Mouse (Mus musculus): Measurements from ENCODE around the gene Rtn2. TPM values are rescaled to one million over a fixed set of nuclear protein-coding genes. Genes with fewer than 3 reads are reported as not detected.

Gene Rtn2
- total RNA-seq, 4 experiments from 2014 or later: 108 to 133 (median 114) TPM

DNA sequence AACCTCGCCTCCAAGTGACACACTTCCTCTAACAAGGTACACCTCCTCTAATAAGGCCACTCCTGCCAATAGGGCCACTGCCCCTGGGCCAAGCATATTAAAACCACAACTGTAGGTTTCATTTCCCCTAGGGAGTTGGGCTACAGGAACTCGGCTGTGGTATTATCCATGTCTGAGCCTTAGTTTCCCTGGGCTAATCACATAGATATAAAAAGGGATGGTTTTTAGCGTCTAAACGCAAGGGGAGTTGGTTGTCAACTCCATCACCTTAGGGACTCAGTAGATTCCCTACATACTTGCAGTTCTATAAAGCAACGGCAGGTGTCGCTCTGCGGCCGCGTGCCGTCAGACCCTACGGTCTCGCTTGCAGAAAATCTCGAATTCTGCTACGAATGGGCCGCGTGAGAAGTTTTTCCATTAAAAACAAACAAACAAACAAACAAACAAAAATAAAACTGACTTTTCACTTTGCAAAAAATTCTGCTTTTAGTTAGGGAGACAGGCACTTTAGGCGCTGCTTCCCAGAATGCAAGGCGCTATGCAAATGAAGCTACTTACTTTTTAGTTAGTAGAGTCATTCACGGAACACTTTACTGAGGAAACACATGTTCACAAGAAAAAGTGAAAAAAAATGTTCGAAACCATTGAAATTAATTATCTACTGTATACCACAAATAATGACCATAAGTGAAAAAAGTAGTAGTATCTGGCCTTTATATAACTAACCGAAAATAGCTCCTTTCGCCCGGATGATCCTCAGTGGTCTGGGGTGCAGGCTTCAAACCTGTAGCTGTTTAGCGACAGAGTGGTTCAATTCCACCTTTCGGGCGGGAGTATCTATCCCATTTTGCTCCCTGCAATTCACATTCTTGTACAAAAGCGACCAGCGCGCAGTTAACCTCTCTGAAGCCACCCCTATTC lies 18.3 kb downstream of the Rtn2 start:
- DNase-seq (ENCODE audit: low spot score in 2 of 2): peak; percentile 66 to 77

- DNase-seq (ENCODE audit: low spot score in 2 of 2): no peak
Observed at GRCm38 (mm10) chr7:19301461-19302263, 19.2 kb downstream of the Rtn2 start.

- no peak for DNase-seq (ENCODE audit: low spot score in 2 of 2)
Observed at GRCm38 (mm10) chr7:19302264-19303045, 20.0 kb downstream of the Rtn2 start.

DNA sequence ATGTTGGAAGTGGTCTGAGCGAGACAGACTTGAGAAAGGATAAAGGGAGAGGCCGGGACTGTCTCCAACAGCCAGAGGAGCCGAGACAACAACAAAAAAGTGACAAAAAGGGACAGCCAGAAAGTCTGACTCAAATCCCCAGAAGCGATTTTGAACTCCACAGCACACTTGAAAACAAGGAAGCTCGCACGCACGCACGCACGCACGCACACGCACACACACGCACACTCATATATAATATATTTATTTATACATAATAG lies 20.6 kb downstream of the Rtn2 start:
- DNase-seq (ENCODE audit: low spot score in 2 of 2): no peak

GRCm38 (mm10) chr7:19303770-19304169 lies 21.3 kb downstream of the Rtn2 start:
- peak in 1 of 2 experiments; percentile 71 for DNase-seq (ENCODE audit: low spot score in 2 of 2)

DNA sequence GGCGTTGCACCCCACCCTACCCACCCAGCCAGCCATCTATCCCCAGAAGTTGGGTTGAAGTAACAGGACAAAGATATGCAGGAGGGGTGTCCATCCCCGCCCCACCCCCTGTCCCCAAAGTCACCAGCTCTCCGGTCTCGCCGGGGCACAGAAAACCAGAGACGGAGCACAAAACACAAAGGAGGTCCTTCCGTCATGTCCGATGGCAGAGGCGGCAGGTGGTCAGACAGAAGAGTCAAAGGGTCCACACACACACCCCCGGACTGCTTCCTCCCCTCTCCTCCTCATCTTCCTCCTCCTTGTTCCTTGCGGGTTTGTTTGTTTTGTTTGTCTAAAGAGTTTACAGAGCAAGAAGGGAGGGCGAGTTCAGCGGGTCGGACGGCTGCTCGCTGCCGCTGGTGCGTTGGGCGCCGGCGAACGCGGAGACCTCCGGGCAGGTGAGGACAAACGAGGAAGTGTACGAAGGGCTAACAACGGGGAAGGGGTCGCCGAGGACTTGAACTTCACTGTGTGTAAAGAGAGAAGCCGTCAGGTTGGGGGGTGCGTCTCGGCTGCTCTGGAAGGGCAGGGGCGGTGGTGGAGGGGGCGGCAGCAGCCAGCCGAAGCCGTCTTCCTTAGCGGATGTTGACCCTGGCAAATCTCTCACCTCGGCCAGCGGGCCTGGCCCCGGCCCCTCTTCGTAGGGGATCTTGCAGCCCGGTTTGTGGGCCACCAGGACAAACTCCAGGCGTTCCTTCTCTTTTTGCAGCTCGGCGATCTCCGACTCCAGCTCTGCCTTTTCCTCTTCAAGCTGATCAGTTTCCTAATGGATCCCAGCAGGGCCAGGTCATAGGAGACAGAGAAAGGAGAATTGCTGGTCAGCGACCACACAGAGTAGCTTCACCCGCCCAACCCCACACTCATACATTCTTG lies 22.3 kb downstream of the Rtn2 start:
- DNase-seq (ENCODE audit: low spot score in 2 of 2): no peak

GRCm38 (mm10) chr7:19305413-19305735 lies 22.9 kb downstream of the Rtn2 start:
- no peak for DNase-seq (ENCODE audit: low spot score in 2 of 2)

DNA sequence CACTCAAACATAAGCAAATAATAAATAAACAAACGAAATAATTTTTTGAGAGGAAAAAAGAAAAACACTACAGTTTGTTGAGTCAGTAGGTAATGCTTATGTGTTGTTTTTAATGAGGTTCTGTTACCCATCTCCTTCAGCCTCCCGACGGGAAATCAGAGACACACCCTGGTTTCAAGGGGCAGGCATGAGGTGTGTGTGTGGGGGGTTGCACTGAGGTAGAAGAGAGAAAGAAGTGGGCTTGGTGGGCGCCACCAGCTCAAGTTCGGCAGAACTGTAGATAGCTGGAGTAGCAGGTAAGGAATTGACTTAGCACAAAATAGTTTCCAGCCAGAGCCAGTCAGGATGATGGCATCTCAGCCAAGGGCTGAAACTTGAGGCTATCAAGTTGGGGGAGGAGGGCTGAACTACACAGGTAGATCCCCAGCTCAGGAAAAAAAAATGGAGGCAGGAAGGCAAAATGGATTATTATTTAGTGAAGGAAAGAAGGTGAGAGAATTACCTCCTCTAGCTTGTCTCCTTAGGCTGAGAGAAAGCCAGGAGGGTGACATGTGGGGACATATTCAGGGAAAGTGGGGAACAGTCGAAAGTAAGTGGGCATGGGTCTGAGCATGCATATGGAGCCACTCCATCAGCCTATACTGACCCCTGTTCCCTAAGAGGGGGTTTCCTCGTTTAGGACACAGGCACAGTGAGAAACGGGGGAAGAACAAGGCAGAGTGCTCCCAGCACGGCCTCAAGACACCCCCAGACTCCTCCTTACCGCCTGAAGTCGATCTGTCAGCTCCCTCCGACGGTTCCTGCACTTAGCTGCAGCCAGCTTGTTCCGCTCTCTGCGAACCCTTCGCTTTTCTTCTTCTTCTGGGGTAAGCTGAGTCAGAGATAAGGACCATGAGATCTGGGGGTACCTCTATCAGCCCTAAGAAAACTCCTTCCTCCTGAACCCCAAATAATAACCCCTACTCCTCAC lies 23.7 kb downstream of the Rtn2 start:
- DNase-seq (ENCODE audit: low spot score in 2 of 2): no peak

DNA sequence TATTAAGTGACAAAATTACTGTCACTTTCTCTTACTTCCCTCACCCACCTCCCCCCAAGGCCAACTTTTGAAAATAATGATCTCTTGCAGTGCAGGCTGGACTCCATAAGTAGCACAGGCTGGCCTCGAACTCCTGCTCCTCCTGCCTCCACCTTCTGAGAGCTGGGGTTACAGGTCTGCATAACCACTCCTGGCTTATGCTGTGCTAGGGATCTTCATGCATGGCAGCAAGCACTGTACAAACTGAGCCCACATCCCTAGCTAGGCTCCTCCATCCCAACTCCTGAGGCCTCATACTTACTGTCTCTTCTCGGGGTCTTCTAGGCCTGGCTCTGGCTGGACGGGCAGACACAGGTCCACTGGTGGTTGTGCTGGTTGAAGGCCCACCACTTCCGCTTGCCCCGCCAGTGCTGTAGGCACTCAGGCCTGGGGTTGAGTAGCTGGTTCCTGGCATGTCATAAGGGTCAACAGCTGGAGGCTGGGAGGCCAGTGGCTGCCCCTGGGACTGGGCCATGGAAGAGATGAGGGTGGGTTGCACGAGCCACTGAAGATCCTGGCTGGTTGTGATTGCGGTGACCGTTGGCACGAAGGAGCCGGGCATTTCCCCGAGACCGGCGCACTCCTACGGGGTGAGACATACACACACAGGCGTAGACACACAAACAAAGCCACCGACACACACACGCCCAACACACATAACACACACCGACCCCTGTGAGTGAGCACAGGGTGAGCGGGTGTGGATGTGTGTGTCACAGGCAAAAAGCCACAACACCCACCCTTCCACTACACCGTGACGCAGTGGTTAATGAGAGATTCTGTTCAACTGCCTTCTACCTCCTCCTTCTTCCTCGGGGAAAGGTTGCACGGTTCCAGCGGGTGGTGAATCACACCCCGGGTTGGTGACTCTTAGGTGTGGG lies 24.7 kb downstream of the Rtn2 start:
- DNase-seq (ENCODE audit: low spot score in 2 of 2): peak in 1 of 2 experiments; percentile 56

- DNase-seq (ENCODE audit: low spot score in 2 of 2): peak in 1 of 2 experiments; percentile 80
Observed at GRCm38 (mm10) chr7:19307739-19308453, 25.5 kb downstream of the Rtn2 start.

DNA sequence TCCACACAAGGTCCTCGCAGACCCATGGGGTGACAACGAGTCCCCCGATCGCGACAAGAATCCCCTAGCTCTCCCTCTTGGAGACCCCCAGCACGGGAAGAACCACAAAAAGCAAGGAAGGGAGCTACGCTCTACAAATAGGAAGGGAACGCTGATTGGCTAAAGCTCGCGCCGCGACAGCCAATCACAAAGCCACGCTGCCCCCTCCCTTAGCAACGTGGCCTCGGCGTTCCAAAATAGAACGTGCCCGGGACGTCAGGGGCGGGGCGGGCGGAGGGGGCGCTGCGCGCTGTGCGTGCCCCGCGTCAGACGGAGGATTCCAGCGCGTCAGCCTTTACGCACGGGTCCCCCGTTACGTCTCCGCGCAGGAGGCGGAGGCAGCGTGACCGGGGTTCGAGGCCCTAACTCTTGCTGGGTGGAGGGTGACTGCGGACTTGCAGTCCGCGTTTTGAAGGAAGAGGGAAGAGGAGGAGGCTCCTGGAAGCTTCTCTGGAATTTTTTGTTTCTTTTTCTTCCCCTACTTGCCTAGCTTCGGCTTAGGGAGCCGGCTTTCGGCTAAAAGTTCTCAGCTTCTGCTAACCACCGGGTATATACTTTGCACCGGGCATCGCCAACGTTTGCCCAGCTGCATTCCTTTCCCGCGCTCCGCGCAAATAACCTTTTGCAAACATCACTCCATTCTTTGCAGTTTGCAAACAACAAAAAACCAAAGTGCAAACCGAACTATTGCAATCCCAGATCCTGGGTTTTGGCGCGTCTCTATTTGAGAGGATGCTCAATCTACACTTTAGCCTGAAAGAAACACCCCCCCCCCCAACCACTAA lies 26.2 kb downstream of the Rtn2 start:
- peak; percentile 87 to 96 for DNase-seq (ENCODE audit: low spot score in 2 of 2)

DNA sequence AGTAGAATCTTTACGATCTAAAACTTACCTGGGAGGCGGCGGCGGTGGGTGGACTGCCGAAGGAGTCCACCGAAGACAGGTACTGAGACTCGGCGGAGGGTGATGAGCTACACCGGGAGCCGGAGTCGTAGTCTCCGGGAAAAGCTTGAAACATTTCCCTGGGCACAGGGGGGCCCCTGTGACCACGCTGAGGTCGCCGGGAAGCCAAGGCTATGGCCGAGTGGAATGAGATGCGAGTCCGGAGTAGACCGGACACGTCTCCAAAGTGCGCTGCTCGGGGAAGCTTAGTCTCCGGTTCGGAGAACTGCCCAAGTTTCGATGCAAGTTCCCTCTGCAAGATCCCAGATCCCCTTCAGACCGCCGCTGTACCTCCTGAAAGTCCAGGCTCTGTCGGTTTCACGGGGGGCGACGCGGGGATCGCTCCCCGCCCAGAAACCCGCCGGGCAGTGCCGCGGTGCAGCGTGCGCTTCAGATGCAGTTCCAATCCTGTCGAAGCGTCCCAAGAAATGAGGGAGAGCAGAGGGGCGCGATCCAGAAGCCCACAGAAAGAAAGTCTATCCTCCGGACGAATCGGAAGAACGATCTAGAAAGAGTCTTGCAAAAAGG lies 27.0 kb downstream of the Rtn2 start:
- no peak for DNase-seq (ENCODE audit: low spot score in 2 of 2)

DNA sequence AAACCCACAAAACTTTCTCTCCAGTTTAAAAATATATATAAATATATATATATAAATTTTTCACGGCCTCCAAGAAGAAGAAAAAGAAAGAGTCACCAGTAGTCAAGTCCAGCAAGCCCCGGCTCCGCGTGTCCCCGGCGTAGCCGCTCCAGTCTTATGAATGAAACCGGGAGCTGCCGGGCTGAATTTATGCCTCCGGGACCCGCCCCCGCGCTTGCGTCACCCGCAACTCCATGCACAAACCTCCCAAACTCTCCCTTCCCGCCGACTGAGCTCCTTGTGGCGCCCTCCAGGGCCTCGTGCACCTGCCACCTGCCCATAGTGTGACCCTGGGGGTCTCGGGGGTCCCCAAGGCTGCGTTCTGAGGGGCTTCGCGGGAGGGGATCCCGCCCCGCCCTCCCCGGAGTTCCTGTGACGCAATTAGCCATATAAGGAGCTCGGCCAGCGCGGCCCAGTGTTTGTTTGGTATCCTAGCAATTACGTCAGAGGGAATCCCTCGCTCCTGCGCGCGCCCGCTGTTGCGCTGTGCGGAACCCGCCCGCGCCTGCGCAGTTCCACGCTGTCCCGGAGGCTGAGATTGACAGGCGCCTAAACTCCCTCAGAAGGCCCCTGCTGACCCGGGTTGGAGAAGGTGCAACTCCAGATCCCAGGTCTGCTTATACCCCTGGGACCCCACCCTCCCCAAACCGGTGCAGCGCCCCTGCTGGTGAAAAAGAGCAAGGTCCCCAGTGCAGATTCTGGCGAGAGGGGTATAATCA lies 27.6 kb downstream of the Rtn2 start, which contains the start of gene Fosb:
Gene Fosb (minus strand): TSS at position 168 of the 758 bp plus-strand sequence.
- peak; percentile 92 to 95 for DNase-seq (ENCODE audit: low spot score in 2 of 2)

GRCm38 (mm10) chr7:19311991-19312390 lies 29.6 kb downstream of the Rtn2 start:
- no peak for DNase-seq (ENCODE audit: low spot score in 2 of 2)

DNA sequence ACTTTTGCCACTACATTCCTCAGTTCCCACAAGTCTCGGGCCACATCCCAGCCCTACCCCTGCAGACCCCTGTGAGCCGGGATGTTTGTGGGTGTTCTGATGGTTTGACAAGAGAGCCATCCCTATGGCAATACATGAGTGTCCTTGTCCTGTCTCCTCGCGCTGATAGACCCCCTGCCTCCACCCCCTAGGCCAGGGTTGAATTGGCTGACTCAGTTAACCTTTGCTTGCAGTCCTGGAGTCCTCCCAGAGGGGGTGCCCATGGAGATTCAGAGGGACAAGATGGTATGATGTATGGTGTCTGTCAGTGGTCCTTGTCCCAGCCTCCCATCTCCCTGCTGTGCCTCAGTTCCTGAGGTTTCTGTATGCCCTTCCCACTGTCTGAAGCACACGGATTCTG lies 31.6 kb downstream of the Rtn2 start:
- DNase-seq (ENCODE audit: low spot score in 2 of 2): no peak

All from left cerebral cortex, adult 8-10 months (tissue).